Mouse (Mus musculus): ENCODE results near the gene Olfr193. TPM values are rescaled to one million over a fixed set of nuclear protein-coding genes. Genes with fewer than 3 reads are reported as not detected.
"Not testable (repeated sequence)": the region's sequence is repeated elsewhere in the genome, so short reads cannot be mapped to it uniquely, and the experiment has no call there.

The Olfr193 gene
- polyA plus RNA-seq, 1 experiment from 2014 or later = not detected

DNA sequence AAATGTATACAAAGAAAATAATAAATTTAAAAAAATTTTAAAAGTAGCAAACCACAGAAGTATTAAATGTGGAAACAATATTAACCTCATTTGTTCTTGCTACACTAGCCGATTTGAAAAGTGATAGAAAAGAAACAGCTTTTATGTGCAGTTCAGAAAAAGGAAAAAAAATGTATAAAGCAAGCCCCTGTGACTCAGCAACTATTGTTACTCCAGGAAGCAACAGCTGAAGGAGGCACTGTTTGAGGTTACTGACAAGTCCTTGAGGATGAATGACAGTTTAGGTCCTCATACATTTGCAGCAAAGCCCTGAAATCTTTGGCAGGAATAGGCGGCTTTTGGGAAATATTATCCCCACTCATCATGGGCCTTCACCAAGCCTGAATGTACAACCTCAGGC is 30.6 kb downstream of the Olfr193 start:
- H3K27ac ChIP-seq (replicated peaks; ENCODE audit: low read depth, low read length); H3K4me1 ChIP-seq (ENCODE audit: control insufficient read depth, insufficient read depth, low read length); H3K4me2 ChIP-seq (ENCODE audit: low read depth, severe bottlenecking); DNase-seq (ENCODE audit: low spot score); H3K9ac ChIP-seq (ENCODE audit: low read length); H3K4me3 ChIP-seq (ENCODE audit: low read depth, low read length); H3K27me3 ChIP-seq (ENCODE audit: control insufficient read depth, insufficient read depth, low read length); ATAC-seq (ENCODE audit: insufficient number of reproducible peaks, low FRiP score, low TSS enrichment, low read depth); H3K9me3 ChIP-seq (ENCODE audit: control insufficient read depth, low read length); H3K36me3 ChIP-seq (ENCODE audit: control insufficient read depth, insufficient read depth, low read length): not testable (repeated sequence)
- 88% methylated on average over 2 of the region's 2 CpGs for WGBS

DNA sequence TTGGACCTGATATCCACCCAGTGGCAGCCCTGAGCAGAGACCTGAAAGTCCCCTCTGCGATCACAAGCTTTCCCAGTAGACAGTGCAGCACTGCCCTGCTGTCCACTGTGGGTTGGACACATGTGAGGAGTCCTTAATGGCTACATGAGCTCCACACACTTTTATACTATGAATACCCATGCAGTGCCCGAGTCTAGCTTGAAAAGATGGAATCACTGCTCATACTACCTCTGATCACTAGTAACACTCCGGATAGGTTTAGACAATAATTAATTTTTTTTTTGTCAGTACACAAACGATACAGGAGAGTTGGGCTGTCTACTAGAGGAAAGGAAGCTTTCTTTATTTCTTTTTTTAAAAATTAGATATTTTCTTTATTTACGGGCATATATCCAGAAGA is 33.8 kb downstream of the Olfr193 start, which contains the start of gene Olfr190:
Gene Olfr190 (minus strand): TSS at position 101 of the 400 bp plus-strand sequence.
- ATAC-seq (ENCODE audit: insufficient number of reproducible peaks, low FRiP score, low TSS enrichment, low read depth) (no peak), DNase-seq (ENCODE audit: low spot score) (no peak)
- Histone ChIP-seq H3K4me3 (ENCODE audit: low read depth, low read length) (no peak within 1 kb of the TSS), H3K4me1 (ENCODE audit: control insufficient read depth, insufficient read depth, low read length) (no peaks in the 10 kb centered on the region), H3K9me3 (ENCODE audit: control insufficient read depth, low read length) (no peaks in the 10 kb centered on the region), H3K4me2 (ENCODE audit: low read depth, severe bottlenecking) (no peak within 1 kb of the TSS), H3K9ac (ENCODE audit: low read length) (no peak within 1 kb of the TSS), H3K36me3 (ENCODE audit: control insufficient read depth, insufficient read depth, low read length) (no peaks in the 10 kb centered on the region), H3K27ac (replicated peaks; ENCODE audit: low read depth, low read length) (no peak within 1 kb of the TSS), H3K27me3 (ENCODE audit: control insufficient read depth, insufficient read depth, low read length) (no peaks in the 10 kb centered on the region)
- 86% methylated on average over 5 of the region's 5 CpGs for WGBS

DNA sequence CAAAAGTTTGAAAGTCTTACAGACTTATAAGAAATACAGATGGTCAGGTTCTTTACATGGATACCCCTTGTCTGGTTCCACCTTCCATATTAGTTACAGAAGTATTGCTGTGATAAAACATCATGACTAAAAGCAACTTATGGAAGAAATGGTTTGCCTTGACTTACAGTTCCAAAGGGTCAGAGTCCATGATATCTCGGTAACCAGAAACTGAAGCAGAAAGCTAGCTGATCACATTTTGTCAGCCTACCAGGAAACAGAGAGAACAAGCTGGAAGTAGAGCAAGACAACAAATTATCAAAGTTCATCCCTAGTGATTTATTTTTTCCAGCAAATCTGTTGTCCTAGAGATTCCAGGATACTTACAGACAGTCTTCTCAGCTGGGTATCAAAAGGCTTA is 38.2 kb downstream of the Olfr193 start:
- WGBS = 98% methylated on average over 1 of the region's 1 CpGs
- ATAC-seq (ENCODE audit: insufficient number of reproducible peaks, low FRiP score, low TSS enrichment, low read depth) = no peak
- no peaks in the 10 kb centered on the region for H3K27me3 ChIP-seq (ENCODE audit: control insufficient read depth, insufficient read depth, low read length)
- no peak overlapping the region for H3K4me2 ChIP-seq (ENCODE audit: low read depth, severe bottlenecking)
- no peak overlapping the region for H3K9ac ChIP-seq (ENCODE audit: low read length)
- no peak overlapping the region for H3K4me3 ChIP-seq (ENCODE audit: low read depth, low read length)
- DNase-seq (ENCODE audit: low spot score) = no peak
- no peaks in the 10 kb centered on the region for H3K9me3 ChIP-seq (ENCODE audit: control insufficient read depth, low read length)
- H3K27ac ChIP-seq (replicated peaks; ENCODE audit: low read depth, low read length) = no peak overlapping the region
- H3K36me3 ChIP-seq (ENCODE audit: control insufficient read depth, insufficient read depth, low read length) = no peaks in the 10 kb centered on the region
- no peaks in the 10 kb centered on the region for H3K4me1 ChIP-seq (ENCODE audit: control insufficient read depth, insufficient read depth, low read length)

DNA sequence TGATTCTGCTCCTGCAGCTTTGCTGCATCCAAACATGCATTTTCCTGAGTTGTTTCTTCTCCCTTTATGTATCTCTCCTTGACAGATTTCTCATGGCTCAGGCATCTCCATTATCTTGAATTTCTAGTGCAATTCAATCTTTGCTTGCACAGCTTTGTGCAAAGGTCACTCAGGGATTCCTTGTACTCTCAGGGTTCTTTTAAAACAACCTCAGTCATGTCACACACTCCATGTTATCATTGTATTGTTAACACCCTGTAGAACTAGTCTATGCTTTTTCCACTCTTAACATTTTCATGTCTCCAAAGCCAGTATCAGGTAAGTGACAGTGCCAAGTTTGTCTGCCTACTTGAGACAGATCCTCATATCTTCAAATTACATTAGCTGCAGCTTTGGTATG is 39.9 kb downstream of the Olfr193 start:
- DNase-seq (ENCODE audit: low spot score) = no peak
- H3K27me3 ChIP-seq (ENCODE audit: control insufficient read depth, insufficient read depth, low read length) = no peaks in the 10 kb centered on the region
- no peaks in the 10 kb centered on the region for H3K9me3 ChIP-seq (ENCODE audit: control insufficient read depth, low read length)
- H3K4me2 ChIP-seq (ENCODE audit: low read depth, severe bottlenecking) = no peak overlapping the region
- no peaks in the 10 kb centered on the region for H3K4me1 ChIP-seq (ENCODE audit: control insufficient read depth, insufficient read depth, low read length)
- H3K36me3 ChIP-seq (ENCODE audit: control insufficient read depth, insufficient read depth, low read length) = no peaks in the 10 kb centered on the region
- H3K27ac ChIP-seq (replicated peaks; ENCODE audit: low read depth, low read length) = no peak overlapping the region
- no peak for ATAC-seq (ENCODE audit: insufficient number of reproducible peaks, low FRiP score, low TSS enrichment, low read depth)
- H3K4me3 ChIP-seq (ENCODE audit: low read depth, low read length) = no peak overlapping the region
- H3K9ac ChIP-seq (ENCODE audit: low read length) = no peak overlapping the region

DNA sequence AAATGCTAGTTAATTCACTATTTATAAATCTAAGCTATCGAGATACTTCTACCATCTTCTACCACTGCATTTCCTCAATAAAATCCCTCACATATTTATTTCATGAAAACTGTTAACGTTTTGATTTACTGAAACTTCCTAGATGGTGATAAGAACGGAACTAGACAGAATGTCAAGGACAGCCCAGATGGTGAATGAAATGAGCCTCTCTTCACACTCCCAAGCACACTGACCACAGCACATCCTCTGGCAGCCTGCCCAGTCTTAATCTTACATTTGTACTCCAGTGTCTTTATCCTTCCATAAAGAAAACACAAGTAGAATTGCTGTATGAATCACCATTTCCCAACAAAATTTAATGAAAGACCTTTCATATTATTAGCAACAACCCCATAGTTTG is 49.3 kb downstream of the Olfr193 start:
- H3K4me2 ChIP-seq (ENCODE audit: low read depth, severe bottlenecking); H3K27me3 ChIP-seq (ENCODE audit: control insufficient read depth, insufficient read depth, low read length); H3K36me3 ChIP-seq (ENCODE audit: control insufficient read depth, insufficient read depth, low read length); H3K9ac ChIP-seq (ENCODE audit: low read length); ATAC-seq (ENCODE audit: insufficient number of reproducible peaks, low FRiP score, low TSS enrichment, low read depth); DNase-seq (ENCODE audit: low spot score); H3K9me3 ChIP-seq (ENCODE audit: control insufficient read depth, low read length); H3K4me1 ChIP-seq (ENCODE audit: control insufficient read depth, insufficient read depth, low read length); H3K4me3 ChIP-seq (ENCODE audit: low read depth, low read length); H3K27ac ChIP-seq (replicated peaks; ENCODE audit: low read depth, low read length): not testable (repeated sequence)
- WGBS = 77% methylated on average over 3 of the region's 3 CpGs

Other genes starting within 250 kb of the Olfr193 start
- gene Olfr177, start 237.1 kb downstream of the Olfr193 start, polyA plus RNA-seq (2014; fragmentation: Nextera tagmentation; extraction: Ambion mirVana) = not detected in 2 replicates
- not detected in 2 replicates for gene Olfr178, start 219.8 kb downstream of the Olfr193 start, polyA plus RNA-seq (2014; fragmentation: Nextera tagmentation; extraction: Ambion mirVana)
- not detected in 2 replicates for gene Olfr181, start 183.1 kb downstream of the Olfr193 start, polyA plus RNA-seq (2014; fragmentation: Nextera tagmentation; extraction: Ambion mirVana)
- gene Olfr180, start 182.5 kb downstream of the Olfr193 start, polyA plus RNA-seq (2014; fragmentation: Nextera tagmentation; extraction: Ambion mirVana) = not detected in 2 replicates
- not detected in 2 replicates for gene Olfr183, start 116.5 kb downstream of the Olfr193 start, polyA plus RNA-seq (2014; fragmentation: Nextera tagmentation; extraction: Ambion mirVana)
- gene Olfr186, start 81.6 kb downstream of the Olfr193 start, polyA plus RNA-seq (2014; fragmentation: Nextera tagmentation; extraction: Ambion mirVana) = not detected in 2 replicates
- not detected in 2 replicates for gene Olfr187, start 72.1 kb downstream of the Olfr193 start, polyA plus RNA-seq (2014; fragmentation: Nextera tagmentation; extraction: Ambion mirVana)
- not detected in 2 replicates for gene Olfr190, start 33.9 kb downstream of the Olfr193 start, polyA plus RNA-seq (2014; fragmentation: Nextera tagmentation; extraction: Ambion mirVana)
- not detected in 2 replicates for gene Olfr191, start 22.1 kb downstream of the Olfr193 start, polyA plus RNA-seq (2014; fragmentation: Nextera tagmentation; extraction: Ambion mirVana)
- not detected in 2 replicates for gene Olfr194, start 9.2 kb upstream of the Olfr193 start, polyA plus RNA-seq (2014; fragmentation: Nextera tagmentation; extraction: Ambion mirVana)
- gene Olfr195, start 35.2 kb upstream of the Olfr193 start, polyA plus RNA-seq (2014; fragmentation: Nextera tagmentation; extraction: Ambion mirVana) = not detected in 2 replicates
- gene Olfr196, start 58.6 kb upstream of the Olfr193 start, polyA plus RNA-seq (2014; fragmentation: Nextera tagmentation; extraction: Ambion mirVana) = not detected in 2 replicates
- gene Olfr198, start 91.7 kb upstream of the Olfr193 start, polyA plus RNA-seq (2014; fragmentation: Nextera tagmentation; extraction: Ambion mirVana) = not detected in 2 replicates
- not detected in 2 replicates for gene Olfr199, start 107.9 kb upstream of the Olfr193 start, polyA plus RNA-seq (2014; fragmentation: Nextera tagmentation; extraction: Ambion mirVana)
- gene Olfr201, start 160.8 kb upstream of the Olfr193 start, polyA plus RNA-seq (2014; fragmentation: Nextera tagmentation; extraction: Ambion mirVana) = not detected in 2 replicates
- gene Olfr202, start 174.9 kb upstream of the Olfr193 start, polyA plus RNA-seq (2014; fragmentation: Nextera tagmentation; extraction: Ambion mirVana) = not detected in 2 replicates
- not detected in 2 replicates for gene Olfr203, start 187.0 kb upstream of the Olfr193 start, polyA plus RNA-seq (2014; fragmentation: Nextera tagmentation; extraction: Ambion mirVana)
- not detected in 2 replicates for gene Olfr204, start 206.4 kb upstream of the Olfr193 start, polyA plus RNA-seq (2014; fragmentation: Nextera tagmentation; extraction: Ambion mirVana)
- not detected in 2 replicates for gene Olfr205, start 219.3 kb upstream of the Olfr193 start, polyA plus RNA-seq (2014; fragmentation: Nextera tagmentation; extraction: Ambion mirVana)
- gene Olfr206, start 237.4 kb upstream of the Olfr193 start, polyA plus RNA-seq (2014; fragmentation: Nextera tagmentation; extraction: Ambion mirVana) = not detected in 2 replicates

Data from limb, embryonic 11.5 days (tissue).